Mouse (Mus musculus) bone marrow, adult 2 months (tissue): Measurements from ENCODE around the gene Lasp1. TPM values are rescaled to one million over a fixed set of nuclear protein-coding genes. Genes with fewer than 3 reads are reported as not detected.

Source experiments
- H3K27ac ChIP-seq: fragments of 200-500 bp; 2 replicates; pipeline ENCODE4 v1.5.1; 2012; ENCODE audit warnings: low read depth, mild to moderate bottlenecking, control low read depth, inconsistent platforms, low read length; ENCODE audit not compliant: control insufficient read depth, poor library complexity, insufficient read depth
- H3K4me1 ChIP-seq: fragments of 200-500 bp; 2 replicates; pipeline ENCODE4 v1.6.1; 2011; ENCODE audit warnings: low read length; ENCODE audit not compliant: control insufficient read depth, insufficient read depth
- H3K4me3 ChIP-seq: fragments of 200-500 bp; replicated peaks from 2 replicates; pipeline ENCODE3; 2011; ENCODE audit warnings: mild to moderate bottlenecking, low read depth, low read length, control low read depth; ENCODE audit not compliant: control insufficient read depth
- CTCF ChIP-seq: fragments of 200-500 bp; IDR thresholded peaks from 2 replicates; pipeline ENCODE4 v1.5.1; 2011; ENCODE audit warnings: low read length, control low read depth; ENCODE audit not compliant: control insufficient read depth, insufficient read depth
- POLR2A ChIP-seq: fragments of 200-500 bp; IDR thresholded peaks from 2 replicates; pipeline ENCODE4 v1.6.1; 2011; ENCODE audit warnings: low read depth, mild to moderate bottlenecking, control low read depth, low read length, borderline replicate concordance; ENCODE audit not compliant: control insufficient read depth
- WGBS: fragments of 180-500 bp; shearing (Covaris S2); methylation state at CpG from one replicate; pipeline ENCODE4 v1.1.7; 2018; 5-methylcytosine and 5-hydroxymethylcytosine counted together
- polyA plus RNA-seq: library from polyadenylated mRNA; stranded (reverse); fragments of >200 nt; gene quantifications from 2 replicates; pipeline ENCODE4 v1.2.4, GENCODE M21; 2011; ENCODE audit warnings: low replicate concordance; ENCODE audit not compliant: missing spikeins, insufficient read depth, insufficient read length

The Lasp1 gene
- polyA plus RNA-seq, 1 experiment = 99.2 TPM

DNA sequence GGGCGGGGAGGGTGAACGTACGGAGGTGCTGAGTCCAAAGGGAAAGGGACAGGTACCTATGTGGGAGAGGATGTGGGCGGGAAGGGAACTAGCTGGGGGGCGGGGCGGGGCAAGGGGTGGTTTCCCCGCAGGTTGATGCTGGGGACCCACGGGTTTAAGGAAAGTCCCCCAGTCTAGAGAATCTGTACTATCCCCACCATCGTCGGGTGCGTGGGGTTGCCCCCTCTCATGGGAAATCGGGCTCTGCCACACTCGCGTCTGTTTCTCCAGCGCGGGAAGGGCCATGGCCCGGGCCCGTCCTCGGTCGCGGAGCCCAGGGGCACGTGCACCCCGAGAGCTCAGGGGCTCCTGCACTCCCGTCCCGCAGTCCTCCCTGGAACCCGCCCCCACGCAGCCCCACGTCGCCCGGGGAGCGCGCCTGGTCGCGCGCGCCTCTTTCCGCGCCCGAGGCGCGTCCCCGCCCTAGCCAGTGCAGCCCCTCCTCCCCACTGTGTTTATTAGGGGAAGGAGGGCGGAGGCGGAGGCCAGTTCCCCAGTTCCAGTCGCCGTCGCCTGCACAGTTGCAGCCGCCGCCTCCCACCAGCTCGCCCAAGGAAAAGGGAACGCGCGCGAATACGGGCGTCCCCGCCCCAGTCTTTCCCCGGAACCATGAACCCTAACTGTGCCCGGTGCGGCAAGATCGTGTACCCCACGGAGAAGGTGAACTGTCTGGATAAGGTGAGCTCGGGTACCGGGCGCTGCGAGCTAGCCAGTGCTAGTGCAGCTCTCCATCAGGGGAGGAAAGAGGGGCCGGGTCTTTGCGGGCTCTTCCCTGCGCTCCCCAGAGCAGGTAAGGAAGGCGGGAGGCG is 570 bp downstream of the Lasp1 start:
- TF ChIP-seq CTCF (no peak), POLR2A (peak; percentile 92)
- peak overlapping the region; percentile 84 for H3K4me3 ChIP-seq
- H3K4me1 ChIP-seq = peaks cover 2% of the 10 kb centered on the region; the same call in 1 of the 2 replicates
- peak overlapping the region; percentile 97 for H3K27ac ChIP-seq
- under 1% methylated on average over 71 of the region's 71 CpGs for WGBS

DNA sequence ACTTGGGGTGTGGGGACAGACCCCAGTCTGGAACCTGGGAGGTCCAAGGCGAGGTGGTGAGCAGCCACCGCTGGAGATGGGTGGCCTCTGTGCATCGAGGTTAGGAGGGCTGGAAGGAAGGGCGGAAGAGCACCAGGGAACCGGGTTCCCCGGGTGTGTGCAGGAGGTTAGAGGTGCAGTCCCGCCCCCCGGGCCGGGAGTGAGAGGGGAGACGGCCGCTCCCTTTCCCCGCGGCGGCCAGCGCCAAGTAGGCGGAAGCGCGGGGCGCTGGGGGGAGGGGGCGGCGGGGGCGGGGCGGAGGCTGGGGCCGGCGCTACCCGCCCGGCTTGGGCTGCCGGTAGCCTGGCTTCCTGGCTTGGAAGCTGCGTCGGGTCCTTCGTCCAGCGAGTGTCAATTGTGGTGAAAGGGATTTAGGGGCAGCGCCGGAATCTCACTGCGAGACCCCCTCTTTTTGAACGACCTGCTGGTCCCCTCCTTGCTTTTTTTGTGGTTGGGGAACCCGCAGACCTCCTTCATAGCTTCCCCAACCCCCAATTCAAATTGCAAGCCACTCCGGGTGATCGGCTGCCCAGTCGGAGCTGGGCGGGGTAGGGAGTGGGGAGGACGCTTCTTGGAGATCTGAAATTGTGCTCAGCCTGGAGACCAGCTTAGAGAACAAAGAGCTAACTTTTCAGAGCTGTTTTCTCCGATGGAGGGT is 1.3 kb downstream of the Lasp1 start:
- 0% methylated on average over 41 of the region's 43 CpGs for WGBS
- Histone ChIP-seq H3K4me3 (peak overlapping the region; percentile 84), H3K27ac (peak overlapping the region; percentile 97), H3K4me1 (peaks cover 2% of the 10 kb centered on the region; the same call in 1 of the 2 replicates)
- peak; percentile 60; the same call in 1 of the 2 replicates for TF ChIP-seq POLR2A
- TF ChIP-seq CTCF = no peak

DNA sequence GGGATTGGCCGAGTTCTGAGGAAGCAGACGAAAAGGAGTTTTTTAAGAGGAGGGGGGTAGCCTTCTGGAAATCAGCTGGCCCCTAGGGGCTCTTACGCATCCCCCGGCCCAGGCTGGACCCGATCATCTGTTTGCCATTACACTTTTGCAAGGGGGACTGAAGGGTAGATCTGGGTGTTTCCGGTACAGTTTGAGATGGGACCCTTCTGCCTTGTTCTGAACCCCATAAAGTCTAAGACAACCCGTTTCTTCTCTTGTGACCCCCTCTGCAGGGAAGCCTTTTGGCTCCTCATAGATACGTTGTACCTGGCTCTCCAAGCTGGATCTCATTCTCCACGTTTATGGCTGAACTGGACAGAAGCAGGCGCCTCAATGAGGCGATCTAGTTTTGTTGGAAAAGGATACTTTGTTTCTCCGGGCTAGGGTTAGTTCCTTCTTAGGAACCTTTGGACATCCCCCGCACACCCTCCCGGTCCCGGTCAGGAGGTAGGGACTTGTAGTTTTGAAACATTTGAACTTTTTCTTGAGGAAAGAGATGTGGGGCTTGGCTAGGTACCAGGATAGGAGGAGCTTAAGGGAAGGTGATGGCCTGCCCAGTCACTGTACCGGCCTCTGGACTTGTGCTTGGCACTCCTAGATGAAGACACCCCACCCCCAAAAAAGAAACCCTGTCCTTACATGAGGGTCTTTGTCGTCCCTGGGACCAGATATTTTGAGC is 2.0 kb downstream of the Lasp1 start:
- peak overlapping the region; percentile 84 for H3K4me3 ChIP-seq
- no peak for TF ChIP-seq POLR2A
- no peak for TF ChIP-seq CTCF
- H3K4me1 ChIP-seq = peaks cover 2% of the 10 kb centered on the region; the same call in 1 of the 2 replicates
- peak overlapping the region; percentile 87 for H3K27ac ChIP-seq
- WGBS = 5% methylated on average over 17 of the region's 17 CpGs

DNA sequence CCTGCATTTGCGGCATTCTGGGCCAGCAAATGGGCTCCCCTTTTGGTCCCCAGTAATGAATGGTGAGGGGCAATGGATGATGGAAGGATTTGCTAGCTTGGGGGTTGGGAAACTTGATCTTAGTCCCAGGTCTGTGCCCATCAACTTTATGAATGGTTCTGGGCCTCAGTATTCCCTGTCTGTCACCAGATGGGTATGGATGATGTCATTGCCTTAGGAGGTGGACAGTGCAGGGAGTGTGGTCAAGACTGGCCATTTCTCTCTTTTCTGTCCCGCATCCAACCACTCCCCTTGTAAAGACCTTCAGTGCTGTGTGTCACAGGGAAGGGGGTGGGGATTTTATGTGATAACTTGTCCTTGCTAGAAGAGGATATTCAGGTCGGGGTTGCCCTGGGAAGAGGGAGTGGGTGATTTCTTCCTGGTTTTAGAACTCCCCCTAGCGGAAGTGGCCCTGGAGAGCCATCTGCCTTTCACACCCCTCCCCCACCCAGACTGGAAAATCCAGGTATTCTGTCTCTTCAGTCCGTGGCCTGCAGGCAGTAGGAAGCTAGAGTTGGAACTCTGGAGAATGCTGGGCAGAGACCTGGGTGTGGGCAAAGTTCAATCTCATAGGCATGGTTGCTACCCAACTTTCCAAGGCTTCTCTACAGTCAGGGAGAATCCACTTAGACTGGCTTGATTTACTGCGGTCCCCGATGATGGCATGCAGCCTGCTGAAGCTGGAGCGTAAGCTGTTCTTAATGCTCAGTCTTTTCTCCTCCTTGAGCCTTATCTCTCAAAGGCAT is 2.8 kb downstream of the Lasp1 start:
- peaks cover 2% of the 10 kb centered on the region; the same call in 1 of the 2 replicates for H3K4me1 ChIP-seq
- H3K27ac ChIP-seq = no peak overlapping the region

DNA sequence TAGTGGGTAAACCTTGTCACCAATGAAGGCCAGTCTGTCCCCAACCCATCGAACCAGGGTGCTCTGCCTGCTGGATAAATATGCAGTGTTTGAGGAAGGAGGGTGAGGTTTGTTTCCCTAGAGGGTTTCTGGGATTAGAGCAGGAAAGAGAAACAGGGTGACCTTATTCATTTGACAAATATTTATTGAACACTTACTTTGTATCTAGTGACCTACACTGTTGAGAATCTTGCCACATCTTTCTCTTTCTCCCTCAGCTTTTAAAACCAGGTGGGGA is 3.3 kb downstream of the Lasp1 start:
- Histone ChIP-seq H3K4me3 (no peak overlapping the region), H3K27ac (no peak overlapping the region), H3K4me1 (peaks cover 2% of the 10 kb centered on the region; the same call in 1 of the 2 replicates)
- no peak for TF ChIP-seq CTCF
- no peak for TF ChIP-seq POLR2A
- WGBS = 29% methylated on average over 1 of the region's 1 CpGs

More for the DNA sequence above, 2.8 kb downstream of the Lasp1 start:
- WGBS = 64% methylated on average over 8 of the region's 8 CpGs
- peak overlapping the region; percentile 84 for H3K4me3 ChIP-seq
- TF ChIP-seq CTCF = peak; percentile 15; the same call in 1 of the 2 replicates
- no peak for TF ChIP-seq POLR2A

DNA sequence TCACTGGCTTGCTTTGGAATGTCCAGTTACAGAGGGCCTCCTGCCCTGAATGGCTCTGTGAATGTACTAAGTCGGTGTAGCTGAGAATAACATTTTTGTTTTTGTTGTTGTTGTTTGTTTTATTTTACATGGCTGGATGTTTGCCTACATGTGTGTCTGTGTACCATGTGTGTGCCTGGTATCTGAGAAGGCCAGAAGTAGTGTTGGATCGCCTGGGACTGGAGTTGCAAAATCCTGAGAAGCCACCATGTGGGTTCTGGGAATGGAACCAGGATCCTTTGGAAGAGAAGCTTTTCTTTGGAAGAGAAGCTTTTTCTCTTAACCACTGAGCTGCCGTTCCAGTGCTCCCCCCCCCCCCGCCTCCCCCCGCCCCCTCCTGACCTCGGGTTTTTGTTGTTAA is 3.7 kb downstream of the Lasp1 start:
- TF ChIP-seq CTCF (no peak), POLR2A (no peak)
- Histone ChIP-seq H3K27ac (no peak overlapping the region), H3K4me3 (no peak overlapping the region), H3K4me1 (peaks cover 2% of the 10 kb centered on the region; the same call in 1 of the 2 replicates)
- 65% methylated on average over 6 of the region's 6 CpGs for WGBS

DNA sequence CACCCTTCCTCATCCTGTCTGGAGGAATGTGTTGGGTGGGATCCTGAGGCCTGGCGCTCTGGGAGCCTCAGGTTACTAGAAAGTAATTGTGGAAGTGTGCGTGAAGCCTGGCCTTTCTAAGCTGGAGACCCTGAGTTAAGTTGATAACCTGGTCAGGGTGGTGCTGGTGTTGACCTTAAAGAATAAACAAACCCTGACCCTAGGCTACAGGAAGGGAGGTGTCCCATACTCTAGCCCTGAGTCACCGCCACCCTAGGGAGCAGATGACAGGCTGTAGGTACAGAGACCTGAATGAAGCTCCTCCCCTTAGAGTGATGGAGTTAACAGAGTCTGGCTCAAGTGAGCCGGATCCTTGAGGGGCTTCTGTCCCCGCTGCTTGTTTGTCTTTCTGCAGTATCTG is 5.0 kb downstream of the Lasp1 start:
- WGBS = 74% methylated on average over 5 of the region's 5 CpGs
- peaks cover 2% of the 10 kb centered on the region; the same call in 1 of the 2 replicates for H3K4me1 ChIP-seq
- no peak overlapping the region for H3K4me3 ChIP-seq
- H3K27ac ChIP-seq = no peak overlapping the region
- TF ChIP-seq CTCF (no peak), POLR2A (no peak)
